Mouse (Mus musculus): ENCODE measurements at regions not wholly inside any gene's neighbourhood (a gene's known extent, or its start where the extent isn't known, plus 50 kb on each side); places are given as distances from the start of the nearest gene placed in this dataset.

GRCm38 (mm10) chr10:124175598-124175997, 911.8 kb downstream of the Fam19a2 start:
- no peaks in the 10 kb centered on the region for H3K4me1 ChIP-seq (ENCODE audit: control insufficient read depth, insufficient read depth)
- DNase-seq (ENCODE audit: low spot score) (no peak), ATAC-seq (ENCODE audit: insufficient read depth, low read depth) (no peak)
- H3K9me3 ChIP-seq (replicated peaks; ENCODE audit: control insufficient read depth, low read length), result no peaks in the 10 kb centered on the region
- TF ChIP-seq EP300 (IDR thresholded peaks at IDR 0.05; ENCODE audit: low read depth) (no peak), CTCF (IDR thresholded peaks at IDR 0.05; ENCODE audit: low read depth) (no peak)
- H3K4me2 ChIP-seq (ENCODE audit: low read depth, low read length), result no peak overlapping the region
- H3K9ac ChIP-seq (replicated peaks; ENCODE audit: low read depth, low read length), result no peak overlapping the region
- H3K27me3 ChIP-seq (ENCODE audit: control insufficient read depth, insufficient read depth, low read length), result no peaks in the 10 kb centered on the region
- 66% methylated on average over 2 of the region's 2 CpGs for WGBS
- H3K36me3 ChIP-seq (replicated peaks; ENCODE audit: control insufficient read depth, insufficient read depth, low read length), result no peaks in the 10 kb centered on the region
- no peak overlapping the region for H3K27ac ChIP-seq (ENCODE audit: low read depth)
- no peak overlapping the region for H3K4me3 ChIP-seq (ENCODE audit: low read depth, low read length)

- no peak overlapping the region for H3K4me3 ChIP-seq (ENCODE audit: low read depth, low read length)
- no peak overlapping the region for H3K4me2 ChIP-seq (ENCODE audit: low read depth, low read length)
- no peak overlapping the region for H3K27ac ChIP-seq (ENCODE audit: low read depth)
- no peak for ATAC-seq (ENCODE audit: insufficient read depth, low read depth)
- no peak for TF ChIP-seq CTCF (IDR thresholded peaks at IDR 0.05; ENCODE audit: low read depth)
- TF ChIP-seq EP300 (IDR thresholded peaks at IDR 0.05; ENCODE audit: low read depth), result no peak
- H3K9me3 ChIP-seq (replicated peaks; ENCODE audit: control insufficient read depth, low read length), result no peaks in the 10 kb centered on the region
- DNase-seq (ENCODE audit: low spot score), result no peak
- WGBS, result 96% methylated on average over 2 of the region's 2 CpGs
- H3K27me3 ChIP-seq (ENCODE audit: control insufficient read depth, insufficient read depth, low read length), result no peaks in the 10 kb centered on the region
- H3K9ac ChIP-seq (replicated peaks; ENCODE audit: low read depth, low read length), result no peak overlapping the region
- no peaks in the 10 kb centered on the region for H3K36me3 ChIP-seq (replicated peaks; ENCODE audit: control insufficient read depth, insufficient read depth, low read length)
- no peaks in the 10 kb centered on the region for H3K4me1 ChIP-seq (ENCODE audit: control insufficient read depth, insufficient read depth)
These were observed 944.5 kb downstream of the Fam19a2 start for GRCm38 (mm10) chr10:124208317-124208716.

- Histone ChIP-seq H3K9ac (replicated peaks; ENCODE audit: low read depth, low read length) (no peak overlapping the region), H3K27me3 (ENCODE audit: control insufficient read depth, insufficient read depth, low read length) (no peaks in the 10 kb centered on the region), H3K36me3 (replicated peaks; ENCODE audit: control insufficient read depth, insufficient read depth, low read length) (no peaks in the 10 kb centered on the region), H3K9me3 (replicated peaks; ENCODE audit: control insufficient read depth, low read length) (no peaks in the 10 kb centered on the region), H3K4me2 (ENCODE audit: low read depth, low read length) (no peak overlapping the region), H3K4me3 (ENCODE audit: low read depth, low read length) (no peak overlapping the region), H3K4me1 (ENCODE audit: control insufficient read depth, insufficient read depth) (no peaks in the 10 kb centered on the region), H3K27ac (ENCODE audit: low read depth) (no peak overlapping the region)
- no peak for ATAC-seq (ENCODE audit: insufficient read depth, low read depth)
- 72% methylated on average over 1 of the region's 1 CpGs for WGBS
- no peak for TF ChIP-seq CTCF (IDR thresholded peaks at IDR 0.05; ENCODE audit: low read depth)
- TF ChIP-seq EP300 (IDR thresholded peaks at IDR 0.05; ENCODE audit: low read depth), result no peak
- DNase-seq (ENCODE audit: low spot score), result no peak
These were observed 955.7 kb downstream of the Fam19a2 start for GRCm38 (mm10) chr10:124219461-124219860.

GRCm38 (mm10) chr10:124222068-124222467, 958.3 kb downstream of the Fam19a2 start:
- Histone ChIP-seq H3K9ac (replicated peaks; ENCODE audit: low read depth, low read length) (no peak overlapping the region), H3K4me2 (ENCODE audit: low read depth, low read length) (no peak overlapping the region), H3K4me1 (ENCODE audit: control insufficient read depth, insufficient read depth) (no peaks in the 10 kb centered on the region), H3K36me3 (replicated peaks; ENCODE audit: control insufficient read depth, insufficient read depth, low read length) (no peaks in the 10 kb centered on the region), H3K4me3 (ENCODE audit: low read depth, low read length) (no peak overlapping the region), H3K27ac (ENCODE audit: low read depth) (no peak overlapping the region), H3K9me3 (replicated peaks; ENCODE audit: control insufficient read depth, low read length) (no peaks in the 10 kb centered on the region), H3K27me3 (ENCODE audit: control insufficient read depth, insufficient read depth, low read length) (no peaks in the 10 kb centered on the region)
- WGBS, result 19% methylated on average over 2 of the region's 2 CpGs
- TF ChIP-seq EP300 (IDR thresholded peaks at IDR 0.05; ENCODE audit: low read depth), result no peak
- no peak for TF ChIP-seq CTCF (IDR thresholded peaks at IDR 0.05; ENCODE audit: low read depth)
- DNase-seq (ENCODE audit: low spot score) (no peak), ATAC-seq (ENCODE audit: insufficient read depth, low read depth) (no peak)

- Histone ChIP-seq H3K4me2 (ENCODE audit: low read depth, low read length) (no peak overlapping the region), H3K36me3 (replicated peaks; ENCODE audit: control insufficient read depth, insufficient read depth, low read length) (no peaks in the 10 kb centered on the region), H3K9ac (replicated peaks; ENCODE audit: low read depth, low read length) (no peak overlapping the region), H3K4me3 (ENCODE audit: low read depth, low read length) (no peak overlapping the region), H3K27ac (ENCODE audit: low read depth) (no peak overlapping the region), H3K27me3 (ENCODE audit: control insufficient read depth, insufficient read depth, low read length) (no peaks in the 10 kb centered on the region), H3K4me1 (ENCODE audit: control insufficient read depth, insufficient read depth) (no peaks in the 10 kb centered on the region), H3K9me3 (replicated peaks; ENCODE audit: control insufficient read depth, low read length) (no peaks in the 10 kb centered on the region)
- DNase-seq (ENCODE audit: low spot score) (no peak), ATAC-seq (ENCODE audit: insufficient read depth, low read depth) (no peak)
- WGBS, result 74% methylated on average over 1 of the region's 1 CpGs
- TF ChIP-seq CTCF (IDR thresholded peaks at IDR 0.05; ENCODE audit: low read depth) (no peak), EP300 (IDR thresholded peaks at IDR 0.05; ENCODE audit: low read depth) (no peak)
These were observed 963.3 kb downstream of the Fam19a2 start for GRCm38 (mm10) chr10:124227061-124227460.

- no peak for DNase-seq (ENCODE audit: low spot score)
- H3K9ac ChIP-seq (replicated peaks; ENCODE audit: low read depth, low read length), result no peak overlapping the region
- TF ChIP-seq CTCF (IDR thresholded peaks at IDR 0.05; ENCODE audit: low read depth) (no peak), EP300 (IDR thresholded peaks at IDR 0.05; ENCODE audit: low read depth) (no peak)
- no peaks in the 10 kb centered on the region for H3K27me3 ChIP-seq (ENCODE audit: control insufficient read depth, insufficient read depth, low read length)
- WGBS, result 25% methylated on average over 4 of the region's 4 CpGs
- no peak overlapping the region for H3K27ac ChIP-seq (ENCODE audit: low read depth)
- no peak overlapping the region for H3K4me2 ChIP-seq (ENCODE audit: low read depth, low read length)
- no peaks in the 10 kb centered on the region for H3K4me1 ChIP-seq (ENCODE audit: control insufficient read depth, insufficient read depth)
- no peaks in the 10 kb centered on the region for H3K36me3 ChIP-seq (replicated peaks; ENCODE audit: control insufficient read depth, insufficient read depth, low read length)
- ATAC-seq (ENCODE audit: insufficient read depth, low read depth), result no peak
- no peak overlapping the region for H3K4me3 ChIP-seq (ENCODE audit: low read depth, low read length)
- H3K9me3 ChIP-seq (replicated peaks; ENCODE audit: control insufficient read depth, low read length), result no peaks in the 10 kb centered on the region
These were observed 985.6 kb downstream of the Fam19a2 start for GRCm38 (mm10) chr10:124249358-124249757.
